Mouse (Mus musculus): ENCODE measurements around the gene Slc29a3. TPM values are rescaled to one million over a fixed set of nuclear protein-coding genes. Genes with fewer than 3 reads are reported as not detected.
"Not testable (repeated sequence)": the region's sequence is repeated elsewhere in the genome, so short reads cannot be mapped to it uniquely, and the experiment has no call there.

Slc29a3 gene
- polyA plus RNA-seq, 1 experiment = 11.1 TPM

GRCm38 (mm10) chr10:60760377-60760776 is 7.8 kb upstream of the Slc29a3 start:
- DNase-seq (ENCODE audit: low read depth) = peak; percentile 97
- TF ChIP-seq CTCF (IDR thresholded peaks at IDR 0.05; ENCODE audit: borderline replicate concordance, extremely low read depth, insufficient read depth, insufficient read length) = peak; percentile 97
- TF ChIP-seq POLR2A (IDR thresholded peaks at IDR 0.05; ENCODE audit: borderline replicate concordance, extremely low read depth, insufficient read depth, insufficient read length, poor library complexity, severe bottlenecking) = no peak

DNA sequence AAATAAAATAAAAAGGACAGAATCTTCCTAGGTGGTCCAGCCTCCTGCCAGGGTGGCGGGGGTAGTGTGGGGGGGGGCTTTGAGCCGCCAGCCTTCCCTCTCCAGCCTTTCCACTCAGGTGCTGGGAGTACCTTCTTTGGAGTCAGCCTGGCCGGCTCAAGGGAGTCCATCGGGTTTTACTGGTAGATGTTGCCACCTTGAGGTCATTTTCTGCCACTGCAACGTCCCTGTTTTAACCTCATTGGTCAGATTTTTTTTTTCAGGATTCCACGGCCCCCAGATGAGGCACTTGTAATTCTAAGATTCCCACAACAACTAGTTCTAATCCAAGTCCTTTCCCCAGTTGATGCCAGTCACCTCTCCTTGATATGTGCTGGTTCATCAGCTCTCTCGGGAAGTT is 4.4 kb upstream of the Slc29a3 start:
- peak; percentile 74 for DNase-seq (ENCODE audit: low read depth)
- TF ChIP-seq POLR2A (IDR thresholded peaks at IDR 0.05; ENCODE audit: borderline replicate concordance, extremely low read depth, insufficient read depth, insufficient read length, poor library complexity, severe bottlenecking) (no peak), CTCF (IDR thresholded peaks at IDR 0.05; ENCODE audit: borderline replicate concordance, extremely low read depth, insufficient read depth, insufficient read length) (peak; percentile 81)

- TF ChIP-seq CTCF (IDR thresholded peaks at IDR 0.05; ENCODE audit: borderline replicate concordance, extremely low read depth, insufficient read depth, insufficient read length) (no peak), POLR2A (IDR thresholded peaks at IDR 0.05; ENCODE audit: borderline replicate concordance, extremely low read depth, insufficient read depth, insufficient read length, poor library complexity, severe bottlenecking) (no peak)
These were observed 3.6 kb upstream of the Slc29a3 start for GRCm38 (mm10) chr10:60756146-60756545.

GRCm38 (mm10) chr10:60753941-60754340 is 1.3 kb upstream of the Slc29a3 start:
- TF ChIP-seq CTCF (IDR thresholded peaks at IDR 0.05; ENCODE audit: borderline replicate concordance, extremely low read depth, insufficient read depth, insufficient read length) (no peak), POLR2A (IDR thresholded peaks at IDR 0.05; ENCODE audit: borderline replicate concordance, extremely low read depth, insufficient read depth, insufficient read length, poor library complexity, severe bottlenecking) (no peak)
- no peak for DNase-seq (ENCODE audit: low read depth)

More at GRCm38 (mm10) chr10:60756146-60756545, 3.6 kb upstream of the Slc29a3 start:
- no peak for DNase-seq (ENCODE audit: low read depth)

- no peak for DNase-seq (ENCODE audit: low read depth)
- TF ChIP-seq CTCF (IDR thresholded peaks at IDR 0.05; ENCODE audit: borderline replicate concordance, extremely low read depth, insufficient read depth, insufficient read length) = no peak
- TF ChIP-seq POLR2A (IDR thresholded peaks at IDR 0.05; ENCODE audit: borderline replicate concordance, extremely low read depth, insufficient read depth, insufficient read length, poor library complexity, severe bottlenecking) = no peak
These were observed 667 bp upstream of the Slc29a3 start for GRCm38 (mm10) chr10:60753261-60753660.

GRCm38 (mm10) chr10:60747667-60748212 is 4.9 kb downstream of the Slc29a3 start:
- no peak for DNase-seq (ENCODE audit: low read depth)
- TF ChIP-seq POLR2A (IDR thresholded peaks at IDR 0.05; ENCODE audit: borderline replicate concordance, extremely low read depth, insufficient read depth, insufficient read length, poor library complexity, severe bottlenecking) (no peak), CTCF (IDR thresholded peaks at IDR 0.05; ENCODE audit: borderline replicate concordance, extremely low read depth, insufficient read depth, insufficient read length) (no peak)

GRCm38 (mm10) chr10:60746512-60746911 is 6.1 kb downstream of the Slc29a3 start:
- no peak for DNase-seq (ENCODE audit: low read depth)
- TF ChIP-seq CTCF (IDR thresholded peaks at IDR 0.05; ENCODE audit: borderline replicate concordance, extremely low read depth, insufficient read depth, insufficient read length) (no peak), POLR2A (IDR thresholded peaks at IDR 0.05; ENCODE audit: borderline replicate concordance, extremely low read depth, insufficient read depth, insufficient read length, poor library complexity, severe bottlenecking) (no peak)

DNA sequence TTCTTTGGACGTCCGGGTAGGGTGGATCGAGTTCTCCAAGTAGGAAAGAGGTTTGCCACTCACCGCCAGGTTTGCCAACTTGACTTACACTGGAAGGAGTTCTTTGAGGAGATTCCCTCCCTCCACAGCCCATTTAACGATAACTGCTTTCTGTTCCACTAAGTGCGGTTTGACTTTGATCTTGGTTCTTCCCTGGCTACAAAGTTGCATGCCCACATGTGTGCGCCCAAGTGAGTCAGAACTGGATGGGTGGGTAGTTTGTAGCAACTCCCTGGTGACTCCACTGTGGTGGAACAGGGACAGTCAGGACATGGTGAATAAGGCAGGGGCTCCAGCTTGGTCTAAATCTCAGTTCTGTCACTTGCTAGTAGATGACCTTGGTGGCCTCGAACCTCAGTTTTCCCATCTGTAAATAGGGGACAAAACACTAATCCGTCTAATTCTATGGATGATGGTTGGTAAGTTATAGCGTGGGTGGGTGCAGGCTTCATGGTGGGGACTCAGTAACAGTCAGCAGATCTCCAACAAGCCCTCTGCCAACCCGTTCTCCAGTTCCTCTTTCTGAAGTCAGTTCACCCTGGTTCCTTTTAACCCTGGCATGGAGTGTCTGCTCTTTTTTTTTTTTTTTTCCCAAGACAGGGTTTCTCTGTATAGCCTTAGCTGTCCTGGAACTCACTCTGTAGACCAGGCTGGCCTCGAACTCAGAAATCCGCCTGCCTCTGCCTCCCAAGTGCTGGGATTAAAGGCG is 7.9 kb downstream of the Slc29a3 start:
- TF ChIP-seq POLR2A (IDR thresholded peaks at IDR 0.05; ENCODE audit: borderline replicate concordance, extremely low read depth, insufficient read depth, insufficient read length, poor library complexity, severe bottlenecking) (no peak), CTCF (IDR thresholded peaks at IDR 0.05; ENCODE audit: borderline replicate concordance, extremely low read depth, insufficient read depth, insufficient read length) (no peak)
- DNase-seq (ENCODE audit: low read depth) = no peak

DNA sequence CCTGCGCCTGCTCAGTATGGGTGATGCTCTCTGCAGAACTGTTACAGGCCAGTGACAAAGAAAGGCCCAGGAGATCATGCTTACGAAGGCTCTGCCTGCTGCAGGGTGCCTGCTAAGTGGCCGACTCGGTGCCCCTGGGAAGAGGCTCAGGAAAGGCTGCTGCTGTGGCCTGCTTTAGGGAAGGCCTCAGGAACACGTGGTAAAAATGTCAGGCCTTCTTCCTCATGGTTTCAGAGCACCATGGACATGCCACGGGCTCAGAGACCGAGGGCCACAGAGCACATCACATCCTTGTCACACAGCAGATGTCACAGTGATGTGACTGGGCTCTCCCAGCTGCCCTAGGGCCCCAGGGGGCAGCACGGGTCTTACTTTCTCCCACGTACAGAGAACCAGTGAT is 8.9 kb downstream of the Slc29a3 start:
- TF ChIP-seq POLR2A (IDR thresholded peaks at IDR 0.05; ENCODE audit: borderline replicate concordance, extremely low read depth, insufficient read depth, insufficient read length, poor library complexity, severe bottlenecking) (no peak), CTCF (IDR thresholded peaks at IDR 0.05; ENCODE audit: borderline replicate concordance, extremely low read depth, insufficient read depth, insufficient read length) (no peak)
- no peak for DNase-seq (ENCODE audit: low read depth)

DNA sequence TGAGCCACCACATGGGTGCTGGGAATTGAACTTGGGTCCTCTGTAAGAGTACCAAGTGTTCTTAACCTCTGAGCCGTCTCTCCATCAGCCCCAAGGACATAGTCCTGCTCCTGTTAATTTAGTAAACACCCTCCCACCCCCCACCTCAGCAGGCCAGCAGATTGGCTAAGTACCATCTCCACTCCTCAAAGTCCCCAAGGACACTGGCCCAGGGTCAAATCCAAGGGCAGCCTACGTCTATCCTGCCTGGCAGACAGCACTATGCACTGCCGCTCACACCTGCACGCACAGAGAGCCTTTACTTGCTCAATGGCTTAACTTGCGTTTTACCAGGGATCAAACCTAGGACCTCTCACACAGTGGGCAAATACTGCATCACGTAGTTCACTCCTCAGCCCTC is 9.7 kb downstream of the Slc29a3 start:
- no peak for DNase-seq (ENCODE audit: low read depth)

GRCm38 (mm10) chr10:60742296-60742695 is 10.3 kb downstream of the Slc29a3 start:
- DNase-seq (ENCODE audit: low read depth) = not testable (repeated sequence)

More for the DNA sequence above, 9.7 kb downstream of the Slc29a3 start:
- no peak for TF ChIP-seq CTCF (IDR thresholded peaks at IDR 0.05; ENCODE audit: borderline replicate concordance, extremely low read depth, insufficient read depth, insufficient read length)
- TF ChIP-seq POLR2A (IDR thresholded peaks at IDR 0.05; ENCODE audit: borderline replicate concordance, extremely low read depth, insufficient read depth, insufficient read length, poor library complexity, severe bottlenecking) = no peak

GRCm38 (mm10) chr10:60741435-60741834 is 11.2 kb downstream of the Slc29a3 start:
- TF ChIP-seq POLR2A (IDR thresholded peaks at IDR 0.05; ENCODE audit: borderline replicate concordance, extremely low read depth, insufficient read depth, insufficient read length, poor library complexity, severe bottlenecking) (no peak), CTCF (IDR thresholded peaks at IDR 0.05; ENCODE audit: borderline replicate concordance, extremely low read depth, insufficient read depth, insufficient read length) (no peak)
- DNase-seq (ENCODE audit: low read depth) = no peak
